Mouse (Mus musculus): ENCODE measurements around the gene Psmb2. TPM values are rescaled to one million over a fixed set of nuclear protein-coding genes. Genes with fewer than 3 reads are reported as not detected.

The Psmb2 gene
- 461 and 487 TPM in 2 replicates for polyA plus RNA-seq (2014; fragmentation: Nextera tagmentation; extraction: Ambion mirVana)

DNA sequence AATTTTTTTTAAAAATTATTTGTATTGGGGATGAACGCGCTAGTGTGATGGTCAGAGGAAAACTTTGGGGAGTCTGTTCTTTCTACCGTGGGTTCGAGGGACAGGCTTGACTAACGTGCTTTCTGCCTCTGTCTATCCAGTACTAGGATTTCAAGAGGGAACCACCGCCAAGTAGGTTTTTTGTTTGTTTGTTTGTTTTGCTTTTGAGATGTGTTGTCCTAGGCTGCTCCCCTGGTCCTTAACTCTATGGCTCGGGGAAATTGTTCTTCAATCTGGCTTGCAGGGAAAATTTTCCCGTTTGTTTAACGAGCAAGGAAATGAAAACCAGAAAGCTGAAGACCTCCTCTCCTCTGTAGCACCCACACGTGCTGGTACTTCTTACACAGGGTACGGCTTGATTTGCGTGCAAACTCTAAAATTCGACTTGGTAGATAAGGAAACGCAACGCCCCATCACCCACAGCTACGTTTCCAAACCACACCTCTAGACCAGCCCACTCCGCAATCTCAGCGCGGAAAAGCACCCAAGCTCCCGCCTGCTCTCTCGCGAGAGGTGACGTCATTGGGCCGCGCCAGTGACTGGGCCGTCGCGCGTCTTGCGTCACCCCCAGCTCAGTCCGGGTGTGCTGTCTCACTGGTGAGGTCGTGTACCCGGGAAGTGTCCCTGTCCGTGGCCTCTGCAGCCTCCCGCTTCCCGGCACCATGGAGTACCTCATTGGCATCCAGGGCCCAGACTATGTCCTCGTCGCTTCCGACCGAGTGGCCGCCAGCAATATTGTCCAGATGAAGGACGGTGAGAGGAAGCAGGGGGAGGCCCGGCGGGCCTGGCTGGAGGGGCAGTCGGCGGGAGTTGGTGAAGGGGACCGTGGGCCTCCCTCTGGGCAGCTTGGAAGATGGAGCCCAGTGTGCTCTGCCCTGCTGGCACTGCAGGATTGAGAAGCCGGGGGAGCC lies at the start of gene Psmb2:
Psmb2 (plus strand) TSS at position 577 of the 950 bp plus-strand sequence.
- Histone ChIP-seq H3K36me3 (ENCODE audit: control insufficient read depth, insufficient read depth, low read length) (peaks cover 6% of the 10 kb centered on the region; the same call in 1 of the 2 replicates), H3K4me1 (ENCODE audit: control insufficient read depth, insufficient read depth, low read length) (0 out of 2 replicates have a peak, but pooled peaks cover 7% of the 10 kb centered on the region), H3K27me3 (ENCODE audit: control insufficient read depth, insufficient read depth, low read length) (no peaks in the 10 kb centered on the region), H3K4me3 (ENCODE audit: low read depth, low read length) (peak within 1 kb of the TSS; percentile 100), H3K9me3 (ENCODE audit: control insufficient read depth, low read depth, low read length) (no peaks in the 10 kb centered on the region), H3K4me2 (replicated peaks; ENCODE audit: low read depth, low read length) (peak within 1 kb of the TSS; percentile 91), H3K27ac (ENCODE audit: low read length) (peak within 1 kb of the TSS; percentile 66), H3K9ac (replicated peaks; ENCODE audit: low read depth, low read length) (peak within 1 kb of the TSS; percentile 100)
- 2% methylated on average over 48 of the region's 48 CpGs for WGBS
- ATAC-seq (ENCODE audit: insufficient number of reproducible peaks, insufficient read depth, low FRiP score, low read depth), result peak; percentile 99

DNA sequence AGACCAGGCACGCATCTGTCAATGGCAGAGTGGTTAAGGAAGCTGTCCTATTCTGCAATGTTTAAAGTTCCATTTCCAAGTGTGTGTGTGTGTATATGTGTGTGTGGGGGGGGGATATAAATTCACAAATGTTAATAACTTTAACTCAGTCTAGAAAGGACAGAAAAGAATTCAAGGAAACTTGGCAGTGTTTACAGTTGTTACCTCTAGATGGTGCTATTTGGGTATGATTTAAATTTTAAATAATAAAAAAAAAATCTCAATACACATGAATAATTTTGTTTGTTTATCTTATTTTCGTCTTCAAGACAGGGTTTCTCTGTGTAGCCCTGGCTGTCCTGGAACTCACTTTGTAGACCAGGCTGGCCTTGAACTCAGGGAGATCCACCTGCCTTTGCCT lies 45.5 kb upstream of the Psmb2 start:
- H3K27ac ChIP-seq (ENCODE audit: low read length), result no peak overlapping the region
- H3K27me3 ChIP-seq (ENCODE audit: control insufficient read depth, insufficient read depth, low read length), result no peaks in the 10 kb centered on the region
- H3K9ac ChIP-seq (replicated peaks; ENCODE audit: low read depth, low read length), result no peak overlapping the region
- no peaks in the 10 kb centered on the region for H3K36me3 ChIP-seq (ENCODE audit: control insufficient read depth, insufficient read depth, low read length)
- no peak overlapping the region for H3K4me3 ChIP-seq (ENCODE audit: low read depth, low read length)
- 51% methylated on average over 2 of the region's 2 CpGs for WGBS
- no peak overlapping the region for H3K4me2 ChIP-seq (replicated peaks; ENCODE audit: low read depth, low read length)
- no peak for ATAC-seq (ENCODE audit: insufficient number of reproducible peaks, insufficient read depth, low FRiP score, low read depth)
- no peaks in the 10 kb centered on the region for H3K9me3 ChIP-seq (ENCODE audit: control insufficient read depth, low read depth, low read length)
- peaks cover 2% of the 10 kb centered on the region; the same call in 1 of the 2 replicates for H3K4me1 ChIP-seq (ENCODE audit: control insufficient read depth, insufficient read depth, low read length)

DNA sequence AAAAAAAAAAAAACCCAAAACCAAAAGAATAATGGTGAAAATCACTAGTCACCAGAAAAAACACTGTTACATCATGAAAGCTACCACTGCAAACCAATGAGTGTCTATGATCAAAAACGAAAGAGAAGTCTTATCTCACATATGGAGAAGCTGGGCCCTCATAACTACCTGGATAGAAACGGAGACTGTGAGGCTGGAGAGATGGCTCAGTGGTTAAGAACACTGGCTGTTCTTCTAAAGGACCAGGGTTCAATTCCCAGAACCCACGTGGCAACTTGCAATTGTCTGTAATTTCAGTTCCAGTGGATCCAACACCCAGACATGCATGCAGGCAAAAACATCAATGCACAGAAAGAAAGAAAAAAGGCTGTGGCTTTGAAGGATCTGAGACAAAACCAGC lies 44.8 kb upstream of the Psmb2 start:
- Histone ChIP-seq H3K36me3 (ENCODE audit: control insufficient read depth, insufficient read depth, low read length) (no peaks in the 10 kb centered on the region), H3K9ac (replicated peaks; ENCODE audit: low read depth, low read length) (no peak overlapping the region), H3K4me3 (ENCODE audit: low read depth, low read length) (no peak overlapping the region), H3K9me3 (ENCODE audit: control insufficient read depth, low read depth, low read length) (no peaks in the 10 kb centered on the region), H3K4me1 (ENCODE audit: control insufficient read depth, insufficient read depth, low read length) (no peaks in the 10 kb centered on the region), H3K27ac (ENCODE audit: low read length) (no peak overlapping the region), H3K4me2 (replicated peaks; ENCODE audit: low read depth, low read length) (no peak overlapping the region), H3K27me3 (ENCODE audit: control insufficient read depth, insufficient read depth, low read length) (no peaks in the 10 kb centered on the region)
- ATAC-seq (ENCODE audit: insufficient number of reproducible peaks, insufficient read depth, low FRiP score, low read depth), result no peak
- 70% methylated on average over 3 of the region's 3 CpGs for WGBS

- no peaks in the 10 kb centered on the region for H3K9me3 ChIP-seq (ENCODE audit: control insufficient read depth, low read depth, low read length)
- 19% methylated on average over 11 of the region's 11 CpGs for WGBS
- H3K27ac ChIP-seq (ENCODE audit: low read length), result no peak overlapping the region
- no peaks in the 10 kb centered on the region for H3K27me3 ChIP-seq (ENCODE audit: control insufficient read depth, insufficient read depth, low read length)
- H3K9ac ChIP-seq (replicated peaks; ENCODE audit: low read depth, low read length), result no peak overlapping the region
- H3K4me1 ChIP-seq (ENCODE audit: control insufficient read depth, insufficient read depth, low read length), result no peaks in the 10 kb centered on the region
- no peak for ATAC-seq (ENCODE audit: insufficient number of reproducible peaks, insufficient read depth, low FRiP score, low read depth)
- H3K4me3 ChIP-seq (ENCODE audit: low read depth, low read length), result no peak overlapping the region
- H3K4me2 ChIP-seq (replicated peaks; ENCODE audit: low read depth, low read length), result no peak overlapping the region
- H3K36me3 ChIP-seq (ENCODE audit: control insufficient read depth, insufficient read depth, low read length), result no peaks in the 10 kb centered on the region
These were observed 41.1 kb upstream of the Psmb2 start for GRCm38 (mm10) chr4:126636330-126636729.

GRCm38 (mm10) chr4:126637446-126637845 lies 40.0 kb upstream of the Psmb2 start:
- WGBS, result 67% methylated on average over 4 of the region's 4 CpGs
- H3K36me3 ChIP-seq (ENCODE audit: control insufficient read depth, insufficient read depth, low read length), result no peaks in the 10 kb centered on the region
- no peaks in the 10 kb centered on the region for H3K27me3 ChIP-seq (ENCODE audit: control insufficient read depth, insufficient read depth, low read length)
- H3K4me2 ChIP-seq (replicated peaks; ENCODE audit: low read depth, low read length), result no peak overlapping the region
- H3K4me3 ChIP-seq (ENCODE audit: low read depth, low read length), result no peak overlapping the region
- H3K9me3 ChIP-seq (ENCODE audit: control insufficient read depth, low read depth, low read length), result no peaks in the 10 kb centered on the region
- H3K27ac ChIP-seq (ENCODE audit: low read length), result no peak overlapping the region
- H3K9ac ChIP-seq (replicated peaks; ENCODE audit: low read depth, low read length), result no peak overlapping the region
- ATAC-seq (ENCODE audit: insufficient number of reproducible peaks, insufficient read depth, low FRiP score, low read depth), result no peak
- no peaks in the 10 kb centered on the region for H3K4me1 ChIP-seq (ENCODE audit: control insufficient read depth, insufficient read depth, low read length)

GRCm38 (mm10) chr4:126639339-126639738 lies 38.1 kb upstream of the Psmb2 start:
- no peak for ATAC-seq (ENCODE audit: insufficient number of reproducible peaks, insufficient read depth, low FRiP score, low read depth)
- no peak overlapping the region for H3K9ac ChIP-seq (replicated peaks; ENCODE audit: low read depth, low read length)
- 63% methylated on average over 7 of the region's 7 CpGs for WGBS
- H3K9me3 ChIP-seq (ENCODE audit: control insufficient read depth, low read depth, low read length), result no peaks in the 10 kb centered on the region
- no peaks in the 10 kb centered on the region for H3K36me3 ChIP-seq (ENCODE audit: control insufficient read depth, insufficient read depth, low read length)
- H3K4me3 ChIP-seq (ENCODE audit: low read depth, low read length), result no peak overlapping the region
- no peak overlapping the region for H3K27ac ChIP-seq (ENCODE audit: low read length)
- no peaks in the 10 kb centered on the region for H3K27me3 ChIP-seq (ENCODE audit: control insufficient read depth, insufficient read depth, low read length)
- H3K4me2 ChIP-seq (replicated peaks; ENCODE audit: low read depth, low read length), result no peak overlapping the region
- H3K4me1 ChIP-seq (ENCODE audit: control insufficient read depth, insufficient read depth, low read length), result no peaks in the 10 kb centered on the region

DNA sequence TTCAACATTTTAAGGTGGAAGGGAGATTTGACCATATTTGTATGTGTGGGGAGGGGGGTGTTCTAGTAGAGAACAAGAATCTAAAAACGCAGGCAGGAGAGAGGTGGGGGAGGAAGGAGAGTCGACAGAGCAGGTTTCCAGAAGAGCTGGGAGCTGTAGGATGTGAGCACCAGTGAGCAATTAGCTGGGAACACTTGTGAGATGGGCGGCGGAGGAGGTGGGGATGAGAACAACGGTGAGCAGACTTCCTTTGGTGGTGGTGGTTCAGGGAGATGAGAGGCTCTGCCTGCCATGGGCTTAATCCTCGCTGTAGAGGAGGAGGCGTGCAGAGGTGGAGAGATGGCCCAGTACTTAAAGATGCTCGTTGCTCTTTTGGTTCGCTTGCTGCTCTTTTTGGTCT lies 35.5 kb upstream of the Psmb2 start:
- Histone ChIP-seq H3K27ac (ENCODE audit: low read length) (no peak overlapping the region), H3K9me3 (ENCODE audit: control insufficient read depth, low read depth, low read length) (no peaks in the 10 kb centered on the region), H3K4me1 (ENCODE audit: control insufficient read depth, insufficient read depth, low read length) (no peaks in the 10 kb centered on the region), H3K27me3 (ENCODE audit: control insufficient read depth, insufficient read depth, low read length) (no peaks in the 10 kb centered on the region), H3K4me2 (replicated peaks; ENCODE audit: low read depth, low read length) (no peak overlapping the region), H3K9ac (replicated peaks; ENCODE audit: low read depth, low read length) (no peak overlapping the region), H3K36me3 (ENCODE audit: control insufficient read depth, insufficient read depth, low read length) (no peaks in the 10 kb centered on the region), H3K4me3 (ENCODE audit: low read depth, low read length) (no peak overlapping the region)
- no peak for ATAC-seq (ENCODE audit: insufficient number of reproducible peaks, insufficient read depth, low FRiP score, low read depth)
- WGBS, result 39% methylated on average over 9 of the region's 9 CpGs

DNA sequence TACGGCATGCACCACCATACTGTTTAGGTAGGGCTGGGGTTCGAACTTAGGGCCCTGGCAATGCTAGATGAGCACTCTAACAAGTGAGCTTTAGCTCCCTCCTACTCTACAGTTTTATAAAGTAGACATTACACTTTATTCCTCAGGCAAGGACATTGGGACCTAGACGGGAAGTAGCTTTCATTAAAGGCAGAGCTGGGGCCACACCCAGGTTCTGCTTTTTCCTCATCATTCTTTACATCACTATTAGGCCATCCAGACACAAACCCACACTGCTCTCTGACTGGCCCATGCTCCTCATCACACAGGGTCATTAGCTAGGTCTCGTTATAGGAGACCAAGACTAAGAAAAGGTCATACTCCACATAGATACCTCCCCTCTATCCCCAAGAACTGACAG lies 33.6 kb upstream of the Psmb2 start:
- no peak overlapping the region for H3K9ac ChIP-seq (replicated peaks; ENCODE audit: low read depth, low read length)
- no peak overlapping the region for H3K27ac ChIP-seq (ENCODE audit: low read length)
- no peak overlapping the region for H3K4me3 ChIP-seq (ENCODE audit: low read depth, low read length)
- H3K4me2 ChIP-seq (replicated peaks; ENCODE audit: low read depth, low read length), result no peak overlapping the region
- no peaks in the 10 kb centered on the region for H3K27me3 ChIP-seq (ENCODE audit: control insufficient read depth, insufficient read depth, low read length)
- ATAC-seq (ENCODE audit: insufficient number of reproducible peaks, insufficient read depth, low FRiP score, low read depth), result no peak
- no peaks in the 10 kb centered on the region for H3K9me3 ChIP-seq (ENCODE audit: control insufficient read depth, low read depth, low read length)
- H3K36me3 ChIP-seq (ENCODE audit: control insufficient read depth, insufficient read depth, low read length), result no peaks in the 10 kb centered on the region
- H3K4me1 ChIP-seq (ENCODE audit: control insufficient read depth, insufficient read depth, low read length), result no peaks in the 10 kb centered on the region
- 68% methylated on average over 4 of the region's 4 CpGs for WGBS

Data from stomach, embryonic 14.5 days (tissue).